Mouse (Mus musculus) lung, embryonic 15.5 days (tissue): ENCODE measurements around the gene Cdc6. TPM values are rescaled to one million over a fixed set of nuclear protein-coding genes. Genes with fewer than 3 reads are reported as not detected.
A peak's percentile ranks its signal among the peaks of the same experiment; 100 is the strongest.

ENCODE experiments used
- ATAC-seq: fragments of 200-750 bp; cut with Nextera tagmentation; 2 replicates; pipeline ENCODE4 v1.8.0; 2017; ENCODE audit warnings: moderate number of reproducible peaks, borderline replicate concordance; ENCODE audit not compliant: low FRiP score, low TSS enrichment; ENCODE audit errors: extremely low read depth
- H3K27ac ChIP-seq: fragments of 300-500 bp; sonication (generic); 2 replicates; pipeline ENCODE4 v1.5.1; 2015; ENCODE audit warnings: moderate library complexity, mild to moderate bottlenecking, inconsistent platforms
- H3K27me3 ChIP-seq: fragments of 300-500 bp; sonication (generic); 2 replicates; pipeline ENCODE4 v1.6.1; 2015; ENCODE audit warnings: inconsistent platforms
- H3K36me3 ChIP-seq: fragments of 300-500 bp; sonication (generic); 2 replicates; pipeline ENCODE4 v1.6.1; 2015; ENCODE audit warnings: inconsistent platforms
- H3K4me1 ChIP-seq: fragments of 300-500 bp; sonication (generic); 2 replicates; pipeline ENCODE4 v1.6.1; 2015; ENCODE audit warnings: inconsistent platforms
- H3K4me2 ChIP-seq: fragments of 300-500 bp; sonication (generic); 2 replicates; pipeline ENCODE4 v1.6.1; 2015; ENCODE audit warnings: inconsistent platforms, mild to moderate bottlenecking, moderate library complexity
- H3K4me3 ChIP-seq: fragments of 300-500 bp; sonication (generic); 2 replicates; pipeline ENCODE4 v1.5.1; 2015; ENCODE audit warnings: mild to moderate bottlenecking, inconsistent platforms
- H3K9ac ChIP-seq: fragments of 300-500 bp; sonication (generic); 2 replicates; pipeline ENCODE4 v1.6.1; 2015; ENCODE audit warnings: inconsistent platforms
- H3K9me3 ChIP-seq: fragments of 300-500 bp; sonication (generic); 2 replicates; pipeline ENCODE4 v1.6.1; 2016; ENCODE audit warnings: inconsistent platforms
- WGBS: fragments of 180-500 bp; shearing (Covaris S2); methylation state at CpG from one replicate; pipeline ENCODE4 v1.1.7; 2015; 5-methylcytosine and 5-hydroxymethylcytosine counted together
- polyA plus RNA-seq: library from polyadenylated mRNA; unstranded; fragments of >200 nt; fragmentation: Nextera tagmentation; extraction: Ambion mirVana; gene quantifications from 2 replicates; pipeline ENCODE4 v1.2.1, GENCODE M21; 2015

The Cdc6 gene
- polyA plus RNA-seq, 1 experiment from 2014 or later: 41.3 TPM

GRCm38 (mm10) chr11:98959437-98960312 is 52.1 kb downstream of the Cdc6 start:
- H3K36me3 ChIP-seq: peaks cover 12% of the 10 kb centered on the region
- under 1% methylated on average over 43 of the region's 43 CpGs for WGBS

GRCm38 (mm10) chr11:98960313-98960906 is 52.8 kb downstream of the Cdc6 start:
- peak overlapping the region; percentile 100 for H3K4me2 ChIP-seq
- H3K9me3 ChIP-seq: no peaks in the 10 kb centered on the region
- peak overlapping the region; percentile 77 for H3K4me3 ChIP-seq
- H3K9ac ChIP-seq: peak overlapping the region; percentile 81
- no peaks in the 10 kb centered on the region for H3K27me3 ChIP-seq
- ATAC-seq: peak; percentile 32
- peaks cover 79% of the 10 kb centered on the region for H3K4me1 ChIP-seq
- under 1% methylated on average over 47 of the region's 53 CpGs for WGBS
- H3K27ac ChIP-seq: peak overlapping the region; percentile 91
- peaks cover 12% of the 10 kb centered on the region for H3K36me3 ChIP-seq

More at GRCm38 (mm10) chr11:98959437-98960312, 52.1 kb downstream of the Cdc6 start:
- Histone ChIP-seq H3K4me2 (peak overlapping the region; percentile 100), H3K27me3 (no peaks in the 10 kb centered on the region), H3K4me1 (peaks cover 79% of the 10 kb centered on the region), H3K9ac (peak overlapping the region; percentile 81), H3K9me3 (no peaks in the 10 kb centered on the region), H3K27ac (peak overlapping the region; percentile 91), H3K4me3 (peak overlapping the region; percentile 77)
- ATAC-seq: peak; percentile 4; the same call in 1 of the 2 replicates

- peaks cover 12% of the 10 kb centered on the region for H3K36me3 ChIP-seq
- peak overlapping the region; percentile 91 for H3K27ac ChIP-seq
- H3K9ac ChIP-seq: peak overlapping the region; percentile 81
- H3K4me1 ChIP-seq: peaks cover 80% of the 10 kb centered on the region
- peak overlapping the region; percentile 100 for H3K4me2 ChIP-seq
- no peaks in the 10 kb centered on the region for H3K9me3 ChIP-seq
- H3K27me3 ChIP-seq: no peaks in the 10 kb centered on the region
- WGBS: 4% methylated on average over 18 of the region's 18 CpGs
- no peak for ATAC-seq
- peak overlapping the region; percentile 77 for H3K4me3 ChIP-seq
Measured at GRCm38 (mm10) chr11:98961051-98961592, 53.5 kb downstream of the Cdc6 start.

GRCm38 (mm10) chr11:98961766-98962165 is 54.2 kb downstream of the Cdc6 start:
- peak overlapping the region; percentile 100 for H3K4me2 ChIP-seq
- H3K9me3 ChIP-seq: no peaks in the 10 kb centered on the region
- peak overlapping the region; percentile 91 for H3K27ac ChIP-seq
- 8% methylated on average over 8 of the region's 8 CpGs for WGBS
- H3K4me3 ChIP-seq: peak overlapping the region; percentile 77
- H3K36me3 ChIP-seq: peaks cover 12% of the 10 kb centered on the region
- peak overlapping the region; percentile 81 for H3K9ac ChIP-seq
- H3K27me3 ChIP-seq: no peaks in the 10 kb centered on the region
- ATAC-seq: no peak
- H3K4me1 ChIP-seq: peaks cover 82% of the 10 kb centered on the region

GRCm38 (mm10) chr11:98962421-98963095 is 55.0 kb downstream of the Cdc6 start:
- Histone ChIP-seq H3K9ac (peak overlapping the region; percentile 81), H3K9me3 (no peaks in the 10 kb centered on the region), H3K36me3 (peaks cover 14% of the 10 kb centered on the region), H3K4me2 (peak overlapping the region; percentile 100), H3K4me1 (peaks cover 89% of the 10 kb centered on the region), H3K4me3 (peak overlapping the region; percentile 77), H3K27me3 (no peaks in the 10 kb centered on the region), H3K27ac (peak overlapping the region; percentile 92)
- WGBS: 8% methylated on average over 12 of the region's 12 CpGs
- no peak for ATAC-seq

- H3K4me3 ChIP-seq: peak overlapping the region; percentile 77
- under 1% methylated on average over 30 of the region's 32 CpGs for WGBS
- no peaks in the 10 kb centered on the region for H3K27me3 ChIP-seq
- H3K36me3 ChIP-seq: peaks cover 19% of the 10 kb centered on the region; the same call in 1 of the 2 replicates
- H3K4me1 ChIP-seq: peaks cover 93% of the 10 kb centered on the region
- no peaks in the 10 kb centered on the region for H3K9me3 ChIP-seq
- peak; percentile 89 for ATAC-seq
- peak overlapping the region; percentile 92 for H3K27ac ChIP-seq
- peak overlapping the region; percentile 81 for H3K9ac ChIP-seq
- H3K4me2 ChIP-seq: peak overlapping the region; percentile 100
Measured at GRCm38 (mm10) chr11:98963191-98964021, 55.8 kb downstream of the Cdc6 start.

- peak overlapping the region; percentile 92 for H3K27ac ChIP-seq
- H3K27me3 ChIP-seq: no peaks in the 10 kb centered on the region
- H3K4me3 ChIP-seq: peak overlapping the region; percentile 77
- peak overlapping the region; percentile 81 for H3K9ac ChIP-seq
- H3K4me1 ChIP-seq: peaks cover 95% of the 10 kb centered on the region
- H3K9me3 ChIP-seq: no peaks in the 10 kb centered on the region
- ATAC-seq: no peak
- peak overlapping the region; percentile 100 for H3K4me2 ChIP-seq
- WGBS: 10% methylated on average over 6 of the region's 6 CpGs
- peaks cover 19% of the 10 kb centered on the region; the same call in 1 of the 2 replicates for H3K36me3 ChIP-seq
Measured at GRCm38 (mm10) chr11:98964201-98964615, 56.6 kb downstream of the Cdc6 start.

GRCm38 (mm10) chr11:98964616-98965415 is 57.2 kb downstream of the Cdc6 start:
- ATAC-seq: no peak
- Histone ChIP-seq H3K36me3 (peaks cover 23% of the 10 kb centered on the region; the same call in 1 of the 2 replicates), H3K9ac (peak overlapping the region; percentile 81; the same call in 1 of the 2 replicates), H3K9me3 (no peaks in the 10 kb centered on the region), H3K4me1 (peaks cover 95% of the 10 kb centered on the region), H3K4me3 (peak overlapping the region; percentile 77), H3K27ac (peak overlapping the region; percentile 92), H3K4me2 (peak overlapping the region; percentile 100), H3K27me3 (no peaks in the 10 kb centered on the region)
- 14% methylated on average over 15 of the region's 15 CpGs for WGBS

GRCm38 (mm10) chr11:98965416-98966077 is 57.9 kb downstream of the Cdc6 start:
- WGBS: 13% methylated on average over 11 of the region's 11 CpGs
- H3K36me3 ChIP-seq: peaks cover 30% of the 10 kb centered on the region
- peaks cover 98% of the 10 kb centered on the region for H3K4me1 ChIP-seq
- ATAC-seq: no peak
- peak overlapping the region; percentile 100 for H3K4me2 ChIP-seq
- H3K9me3 ChIP-seq: no peaks in the 10 kb centered on the region
- H3K27me3 ChIP-seq: no peaks in the 10 kb centered on the region
- H3K9ac ChIP-seq: peak overlapping the region; percentile 81; the same call in 1 of the 2 replicates
- H3K27ac ChIP-seq: peak overlapping the region; percentile 92
- 0 out of 2 replicates have a peak overlapping the region, but pooled peaks have one; percentile 77 for H3K4me3 ChIP-seq
